ENCODE assay signal across 8 mouse cellular contexts in genomic region chr2:85037047-85038026, GRCm38 (mm10). TPM values are rescaled to one million over a fixed set of nuclear protein-coding genes. Genes with fewer than 3 reads are reported as not detected.
DNase-seq lines count a peak whose midpoint lies in the region; ATAC-seq lines count a peak whose summit lies in the region.

Gene Ssrp1 (plus strand): TSS chr2:85037234.
Gene P2rx3 (minus strand): TSS chr2:85037462.

- ATAC-seq in intestine, embryonic 15.5 days, result peak; percentile 96
- peak; percentile 96 for ATAC-seq in midbrain, embryonic 11.5 days (ENCODE audit: low FRiP score)

- H3K4me1 ChIP-seq in intestine, embryonic 15.5 days (replicated peaks), result 0 out of 2 replicates have a peak, but pooled peaks cover 4% of the 10 kb centered on the region
- peaks cover 13% of the 10 kb centered on the region for H3K4me1 ChIP-seq in midbrain, embryonic 11.5 days (ENCODE audit: control insufficient read depth, insufficient read depth, low read length)

- peak within 1 kb of the TSS; percentile 83 for H3K4me3 ChIP-seq in intestine, embryonic 15.5 days (replicated peaks)
- H3K4me3 ChIP-seq in midbrain, embryonic 11.5 days (ENCODE audit: low read depth, low read length), result peak within 1 kb of the TSS; percentile 80

- peak within 1 kb of the TSS; percentile 89 for H3K9ac ChIP-seq in intestine, embryonic 15.5 days
- peak within 1 kb of the TSS; percentile 96 for H3K9ac ChIP-seq in midbrain, embryonic 11.5 days (ENCODE audit: low read length)

- peaks cover 27% of the 10 kb centered on the region for H3K36me3 ChIP-seq in intestine, embryonic 15.5 days
- peaks cover 27% of the 10 kb centered on the region for H3K36me3 ChIP-seq in midbrain, embryonic 11.5 days (ENCODE audit: control insufficient read depth, insufficient read depth, low read length)

- H3K4me2 ChIP-seq in intestine, embryonic 15.5 days (replicated peaks), result peak within 1 kb of the TSS; percentile 69
- peak within 1 kb of the TSS; percentile 83 for H3K4me2 ChIP-seq in midbrain, embryonic 11.5 days

- H3K9me3 ChIP-seq in intestine, embryonic 15.5 days, result no peaks in the 10 kb centered on the region
- H3K9me3 ChIP-seq in midbrain, embryonic 11.5 days (ENCODE audit: control insufficient read depth, low read length), result no peaks in the 10 kb centered on the region

- no peaks in the 10 kb centered on the region for H3K27me3 ChIP-seq in intestine, embryonic 15.5 days (replicated peaks)
- no peaks in the 10 kb centered on the region for H3K27me3 ChIP-seq in midbrain, embryonic 11.5 days (ENCODE audit: control insufficient read depth, insufficient read depth, low read length)

- H3K27ac ChIP-seq in intestine, embryonic 15.5 days, result peak within 1 kb of the TSS; percentile 74
- H3K27ac ChIP-seq in midbrain, embryonic 11.5 days (ENCODE audit: low read depth, low read length), result peak within 1 kb of the TSS; percentile 76

- DNase-seq in adrenal gland, adult 8-10 months, result peak; percentile 84
- DNase-seq in embryo, embryonic 11 days, result peak; percentile 96
- peak; percentile 87 for DNase-seq in gastrocnemius, postnatal 25 days
- peak; percentile 91 for DNase-seq in left cerebral cortex, postnatal 4 days
- DNase-seq in midbrain, embryonic 11.5 days (ENCODE audit: low spot score, missing footprints), result peak; percentile 99
- peak; percentile 88 for DNase-seq in right cerebral cortex, postnatal 4 days
- DNase-seq in yolk sac, embryonic 10.5 days (ENCODE audit: low spot score), result peak; percentile 90

- WGBS in intestine, embryonic 15.5 days, result under 1% methylated on average over 65 of the region's 66 CpGs
- WGBS in midbrain, embryonic 11.5 days, result under 1% methylated on average over 66 of the region's 66 CpGs

- intact Hi-C loops in left cerebral cortex, postnatal 4 days (cut with DNase I), result loop anchor here (10.0 kb wide), 1 partner anchor 203 kb away; the partner anchor contains the start of gene Slc43a1

RNA-seq across cellular contexts. Expression of gene Ssrp1, which starts in this region (rescaled TPM):
- 100 to 1,000 TPM; 130 to 156 (median 142) TPM for total RNA-seq in adrenal gland, adult 8-10 months (2022)
- total RNA-seq in gastrocnemius, postnatal 25 days (2021), result 10 to 100 TPM; 25.5 to 28.3 TPM
- 256 and 258 TPM in 2 replicates for polyA plus RNA-seq in intestine, embryonic 15.5 days (2015; fragmentation: Nextera tagmentation; extraction: Ambion mirVana)
- total RNA-seq in left cerebral cortex, postnatal 4 days (2021), result 100 to 1,000 TPM; 146 to 154 TPM
- 345 and 352 TPM in 2 replicates for polyA plus RNA-seq in midbrain, embryonic 11.5 days (2014; fragmentation: Nextera tagmentation; extraction: Ambion mirVana)

RNA-seq across cellular contexts. Expression of gene P2rx3, which starts in this region (rescaled TPM):
- 1 to 10 TPM in 3 of 4 experiments, under 1 TPM in 1; 0.83 to 1.8 (median 1.3) TPM for total RNA-seq in adrenal gland, adult 8-10 months (2022)
- total RNA-seq in gastrocnemius, postnatal 25 days (2021), result under 1 TPM; 0.40 to 0.43 TPM
- 1.0 and 1.4 TPM in 2 replicates for polyA plus RNA-seq in intestine, embryonic 15.5 days (2015; fragmentation: Nextera tagmentation; extraction: Ambion mirVana)
- total RNA-seq in left cerebral cortex, postnatal 4 days (2021), result 1 to 10 TPM; 1.0 to 1.4 TPM
- polyA plus RNA-seq in midbrain, embryonic 11.5 days (2014; fragmentation: Nextera tagmentation; extraction: Ambion mirVana), result 2.8 and 3.0 TPM in 2 replicates

Comparison
In these comparisons a context has a peak if more than half of its experiments do, and no peak if none do; other contexts are left out.
1. Peak in every context shown above with its lines: DNase-seq, ATAC-seq, H3K4me3 ChIP-seq and H3K27ac ChIP-seq.
2. RNA of gene Ssrp1 (total RNA-seq): 146 to 154 TPM in left cerebral cortex, postnatal 4 days and 130 to 156 TPM in adrenal gland, adult 8-10 months; 25.5 to 28.3 TPM in gastrocnemius, postnatal 25 days; every median in the first group is over 4 times any median in the second.